Mouse (Mus musculus): Measurements from ENCODE around the gene Ube2o.

DNA sequence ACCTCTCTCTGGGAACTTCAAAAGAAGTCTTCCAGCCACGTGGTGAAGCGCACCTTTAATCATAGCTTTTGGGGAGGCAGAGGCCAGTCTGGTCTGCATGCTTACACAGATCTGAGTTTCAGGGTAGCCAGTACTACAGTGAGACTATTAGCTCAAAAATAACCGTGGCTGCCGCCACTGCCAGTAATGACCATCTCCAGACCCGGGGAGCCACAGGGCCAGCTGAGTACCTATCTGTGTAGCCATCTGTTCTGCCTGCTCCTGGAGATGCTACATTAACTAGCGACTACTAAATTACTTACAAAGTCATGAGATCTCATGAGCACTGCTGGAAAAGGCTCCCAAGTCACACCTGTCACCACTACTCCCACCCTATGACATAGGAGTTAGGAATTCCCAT, 6.3 kb downstream of the Ube2o start:
- no peak for TF ChIP-seq CTCF (IDR thresholded peaks at IDR 0.05; ENCODE audit: low read depth)
- no peak for TF ChIP-seq EP300 (IDR thresholded peaks at IDR 0.05; ENCODE audit: low read depth)

Data from heart, postnatal 0 days (tissue).